Mouse (Mus musculus) thymus, adult 2 months (tissue): ENCODE data around the gene Chaf1b.

Experiments used
- CTCF ChIP-seq: fragments of 200-500 bp; IDR thresholded peaks from 2 replicates; pipeline ENCODE4 v1.5.1; 2012; ENCODE audit warnings: mild to moderate bottlenecking, control low read depth, low read length, moderate library complexity, borderline replicate concordance; ENCODE audit not compliant: control insufficient read depth, poor library complexity, insufficient read depth; ENCODE audit errors: extremely low read depth
- POLR2A ChIP-seq: fragments of 200-500 bp; IDR thresholded peaks from 2 replicates; pipeline ENCODE4 v1.6.1; 2012; ENCODE audit warnings: mild to moderate bottlenecking, low read length, control low read depth, moderate library complexity; ENCODE audit not compliant: control insufficient read depth, poor library complexity, insufficient read depth; ENCODE audit errors: extremely low read depth

DNA sequence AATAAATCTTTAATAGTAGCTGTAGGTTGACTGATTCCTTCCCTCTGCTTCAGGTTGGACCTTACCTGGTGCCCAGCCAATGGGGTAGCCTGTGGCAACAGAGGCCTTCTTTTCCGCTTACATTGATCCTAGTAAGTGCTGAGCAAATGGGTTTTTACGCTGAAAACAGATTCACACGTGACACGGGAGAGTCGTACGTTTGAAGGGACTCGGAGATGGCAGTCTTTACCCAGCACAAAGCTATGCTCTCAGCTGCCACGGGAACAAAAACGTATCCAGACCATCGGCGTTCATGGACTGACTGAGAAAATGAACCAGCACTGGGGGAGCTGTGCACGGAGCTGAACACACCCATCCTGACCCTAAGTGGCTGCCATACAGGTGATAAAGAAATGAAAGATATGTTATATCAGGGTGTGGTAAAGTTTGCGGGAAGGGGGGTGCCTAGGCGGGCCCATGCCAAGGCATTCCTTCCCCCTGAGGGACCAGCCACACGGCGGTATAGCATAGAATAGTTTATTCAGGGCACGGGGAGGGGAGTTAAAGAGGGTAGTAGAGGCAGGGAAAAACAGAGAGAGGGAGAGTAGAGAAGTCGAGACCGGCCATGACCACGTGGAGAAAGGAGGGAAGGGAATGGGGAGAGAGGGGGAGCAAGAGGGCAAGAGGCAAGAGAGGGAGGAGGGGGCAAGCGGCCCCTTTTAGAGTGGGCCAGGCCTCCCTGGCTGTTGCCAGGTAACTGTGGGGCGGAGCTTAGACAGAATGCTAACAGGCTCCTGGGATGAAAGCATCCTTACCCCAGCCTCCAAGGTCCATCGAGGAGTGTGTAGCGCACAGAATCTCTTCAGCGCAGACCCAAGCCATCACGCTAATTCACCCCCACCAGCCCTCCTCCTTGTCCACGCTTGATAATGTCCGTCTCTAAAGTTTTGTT lies 27.3 kb downstream of the Chaf1b start:
- no peak for TF ChIP-seq CTCF
- TF ChIP-seq POLR2A = no peak
